7 mouse cellular contexts compared by ENCODE assay signal in genomic region chr7:130546791-130547484, GRCm38 (mm10). TPM values are rescaled to one million over a fixed set of nuclear protein-coding genes. Genes with fewer than 3 reads are reported as not detected.
A peak's percentile ranks its signal among the peaks of the same experiment; 100 is the strongest.
DNase-seq lines count a peak whose midpoint lies in the region; ATAC-seq lines count a peak whose summit lies in the region.

No protein-coding gene starts in this region.

- H3K27ac ChIP-seq in embryonic facial prominence, embryonic 11.5 days (replicated peaks; ENCODE audit: low read depth, low read length): peak overlapping the region; percentile 98
- peak overlapping the region; percentile 97 for H3K27ac ChIP-seq in limb, embryonic 10.5 days
- H3K27ac ChIP-seq in midbrain, embryonic 13.5 days: peak overlapping the region; percentile 97

- H3K27me3 ChIP-seq in embryonic facial prominence, embryonic 11.5 days (ENCODE audit: control insufficient read depth, insufficient read depth, low read length): no peaks in the 10 kb centered on the region
- no peaks in the 10 kb centered on the region for H3K27me3 ChIP-seq in limb, embryonic 10.5 days (ENCODE audit: low read depth, poor library complexity, severe bottlenecking)
- H3K27me3 ChIP-seq in midbrain, embryonic 13.5 days: no peaks in the 10 kb centered on the region

- peaks cover 9% of the 10 kb centered on the region for H3K36me3 ChIP-seq in embryonic facial prominence, embryonic 11.5 days (replicated peaks; ENCODE audit: control insufficient read depth, insufficient read depth, low read depth, low read length)
- H3K36me3 ChIP-seq in limb, embryonic 10.5 days: peaks cover 37% of the 10 kb centered on the region
- peaks cover 25% of the 10 kb centered on the region for H3K36me3 ChIP-seq in midbrain, embryonic 13.5 days

- ATAC-seq in embryonic facial prominence, embryonic 11.5 days (replicated peaks; ENCODE audit: insufficient number of reproducible peaks, low FRiP score, low TSS enrichment, low read depth): peak; percentile 91
- peak; percentile 90 for ATAC-seq in granulocyte monocyte progenitor cell, adult 5-6 weeks (replicated peaks; ENCODE audit: poor library complexity, severe bottlenecking)
- peak; percentile 97 for ATAC-seq in midbrain, embryonic 13.5 days

- under 1% methylated on average over 83 of the region's 84 CpGs for WGBS in embryonic facial prominence, embryonic 11.5 days
- under 1% methylated on average over 84 of the region's 84 CpGs for WGBS in limb, embryonic 10.5 days
- WGBS in midbrain, embryonic 13.5 days: under 1% methylated on average over 83 of the region's 84 CpGs

- no peaks in the 10 kb centered on the region; the same call in 1 of the 2 replicates for H3K4me1 ChIP-seq in embryonic facial prominence, embryonic 11.5 days (ENCODE audit: control insufficient read depth, insufficient read depth, low read length)
- peaks cover 13% of the 10 kb centered on the region for H3K4me1 ChIP-seq in limb, embryonic 10.5 days
- H3K4me1 ChIP-seq in midbrain, embryonic 13.5 days (replicated peaks): peaks cover 23% of the 10 kb centered on the region

- H3K4me3 ChIP-seq in embryonic facial prominence, embryonic 11.5 days (ENCODE audit: low read depth, low read length): peak overlapping the region; percentile 84
- peak overlapping the region; percentile 71 for H3K4me3 ChIP-seq in limb, embryonic 10.5 days
- peak overlapping the region; percentile 86 for H3K4me3 ChIP-seq in midbrain, embryonic 13.5 days (replicated peaks)

- H3K9ac ChIP-seq in embryonic facial prominence, embryonic 11.5 days (replicated peaks; ENCODE audit: low read length): peak overlapping the region; percentile 98
- peak overlapping the region; percentile 89 for H3K9ac ChIP-seq in midbrain, embryonic 13.5 days (replicated peaks)

- no peaks in the 10 kb centered on the region for H3K9me3 ChIP-seq in embryonic facial prominence, embryonic 11.5 days (replicated peaks; ENCODE audit: control insufficient read depth, low read length)
- no peaks in the 10 kb centered on the region for H3K9me3 ChIP-seq in limb, embryonic 10.5 days (replicated peaks)
- H3K9me3 ChIP-seq in midbrain, embryonic 13.5 days: no peaks in the 10 kb centered on the region

- peak; percentile 96 for DNase-seq in adrenal gland, postnatal 14 days
- peak; percentile 94 for DNase-seq in embryonic facial prominence, embryonic 11.5 days (ENCODE audit: low spot score)
- peak; percentile 90 for DNase-seq in kidney, adult 11 months
- DNase-seq in limb, embryonic 10.5 days (ENCODE audit: low spot score): peak; percentile 97
- peak; percentile 90 for DNase-seq in spleen, adult 12 weeks (ENCODE audit: low spot score)

- peak overlapping the region; percentile 72 for H3K4me2 ChIP-seq in embryonic facial prominence, embryonic 11.5 days (ENCODE audit: low read depth, low read length)
- peak overlapping the region; percentile 82 for H3K4me2 ChIP-seq in midbrain, embryonic 13.5 days (replicated peaks)

RNA-seq across cellular contexts. Expression of gene Nsmce4a, which starts 26.0 kb away (rescaled TPM):
- total RNA-seq in adrenal gland, postnatal 14 days (2021): 59.6 and 66.0 TPM in 2 replicates
- 249 and 271 TPM in 2 replicates for polyA plus RNA-seq in embryonic facial prominence, embryonic 11.5 days (2014; fragmentation: Nextera tagmentation; extraction: Ambion mirVana)
- 121 and 125 TPM in 2 replicates for total RNA-seq in granulocyte monocyte progenitor cell, adult 5-6 weeks (2014; fragmentation: Nextera tagmentation)
- 204 and 256 TPM in 2 replicates for total RNA-seq in granulocyte monocyte progenitor cell, adult 5-6 weeks (2017)
- 199 TPM in 2 replicates for polyA plus RNA-seq in limb, embryonic 10.5 days (2016; fragmentation: Nextera tagmentation; extraction: Ambion mirVana)
- 114 and 115 TPM in 2 replicates for polyA plus RNA-seq in midbrain, embryonic 13.5 days (2015; fragmentation: Nextera tagmentation; extraction: Ambion mirVana)

RNA-seq across cellular contexts. Expression of gene Ate1, which starts 26.8 kb away (rescaled TPM):
- 35.5 and 38.9 TPM in 2 replicates for total RNA-seq in adrenal gland, postnatal 14 days (2021)
- 43.1 and 46.1 TPM in 2 replicates for polyA plus RNA-seq in embryonic facial prominence, embryonic 11.5 days (2014; fragmentation: Nextera tagmentation; extraction: Ambion mirVana)
- total RNA-seq in granulocyte monocyte progenitor cell, adult 5-6 weeks (2014; fragmentation: Nextera tagmentation): 13.2 and 41.4 TPM in 2 replicates
- total RNA-seq in granulocyte monocyte progenitor cell, adult 5-6 weeks (2017): 46.0 and 64.1 TPM in 2 replicates
- 37.9 and 42.6 TPM in 2 replicates for polyA plus RNA-seq in limb, embryonic 10.5 days (2016; fragmentation: Nextera tagmentation; extraction: Ambion mirVana)
- polyA plus RNA-seq in midbrain, embryonic 13.5 days (2015; fragmentation: Nextera tagmentation; extraction: Ambion mirVana): 101 and 110 TPM in 2 replicates

RNA-seq across cellular contexts. Expression of gene Tacc2, which starts 30.3 kb away (rescaled TPM):
- 25.5 and 27.4 TPM in 2 replicates for total RNA-seq in adrenal gland, postnatal 14 days (2021)
- polyA plus RNA-seq in embryonic facial prominence, embryonic 11.5 days (2014; fragmentation: Nextera tagmentation; extraction: Ambion mirVana): 39.6 and 39.9 TPM in 2 replicates
- 10.9 and 22.5 TPM in 2 replicates for total RNA-seq in granulocyte monocyte progenitor cell, adult 5-6 weeks (2014; fragmentation: Nextera tagmentation)
- total RNA-seq in granulocyte monocyte progenitor cell, adult 5-6 weeks (2017): 3.7 and 6.2 TPM in 2 replicates
- 37.5 and 39.2 TPM in 2 replicates for polyA plus RNA-seq in limb, embryonic 10.5 days (2016; fragmentation: Nextera tagmentation; extraction: Ambion mirVana)
- 62.4 and 70.8 TPM in 2 replicates for polyA plus RNA-seq in midbrain, embryonic 13.5 days (2015; fragmentation: Nextera tagmentation; extraction: Ambion mirVana)

Comparison
In these comparisons a context has a peak if more than half of its experiments do, and no peak if none do; other contexts are left out.
1. Peak in every context shown above with its lines: DNase-seq, ATAC-seq, H3K4me3 ChIP-seq and H3K27ac ChIP-seq.